Mouse (Mus musculus): ENCODE measurements around the gene Fbn1. TPM values are rescaled to one million over a fixed set of nuclear protein-coding genes. Genes with fewer than 3 reads are reported as not detected.

Gene Fbn1
- polyA plus RNA-seq, 1 experiment from 2014 or later = 16.8 TPM

Other genes starting within 250 kb of the Fbn1 start
- gene Gm9913, start 2.9 kb downstream of the Fbn1 start, polyA plus RNA-seq (2016; fragmentation: Nextera tagmentation; extraction: Ambion mirVana) = 0.46 and 0.58 TPM in 2 replicates
- 7.0 and 7.1 TPM in 2 replicates for gene Cep152, start 117.1 kb upstream of the Fbn1 start, polyA plus RNA-seq (2016; fragmentation: Nextera tagmentation; extraction: Ambion mirVana)
- 124 and 142 TPM in 2 replicates for gene Eid1, start 165.1 kb upstream of the Fbn1 start, polyA plus RNA-seq (2016; fragmentation: Nextera tagmentation; extraction: Ambion mirVana)
- gene Shc4, start 216.2 kb upstream of the Fbn1 start, polyA plus RNA-seq (2016; fragmentation: Nextera tagmentation; extraction: Ambion mirVana) = 1.5 and 2.2 TPM in 2 replicates